Mouse (Mus musculus) brain, embryonic 14.5 days (tissue): ENCODE results near the gene Gstm4. TPM values are rescaled to one million over a fixed set of nuclear protein-coding genes. Genes with fewer than 3 reads are reported as not detected.
A peak's percentile ranks its signal among the peaks of the same experiment; 100 is the strongest.

Source experiments
- DNase-seq: peaks from one replicate; pipeline ENCODE4 v3.0.0-alpha.2; 2011; ENCODE audit warnings: low read depth
- CTCF ChIP-seq: fragments of 200-500 bp; IDR thresholded peaks from 2 replicates; pipeline ENCODE4 v1.5.1; 2012; ENCODE audit warnings: inconsistent platforms, mild to moderate bottlenecking, moderate library complexity, borderline replicate concordance; ENCODE audit not compliant: insufficient read depth, insufficient read length; ENCODE audit errors: extremely low read depth
- POLR2A ChIP-seq: fragments of 200-500 bp; IDR thresholded peaks from 2 replicates; pipeline ENCODE4 v1.6.1; 2012; ENCODE audit warnings: mild to moderate bottlenecking, inconsistent platforms, borderline replicate concordance; ENCODE audit not compliant: poor library complexity, insufficient read depth, insufficient read length, severe bottlenecking; ENCODE audit errors: extremely low read depth
- polyA plus RNA-seq: library from polyadenylated mRNA; depleted of rRNA; stranded (reverse); fragments of >200 nt; gene quantifications from 2 replicates; pipeline ENCODE4 v1.2.3, GENCODE M21; 2012

Gene Gstm4
- polyA plus RNA-seq, 1 experiment, result 13.2 TPM

- TF ChIP-seq POLR2A, result no peak
- no peak for TF ChIP-seq CTCF
Observed at GRCm38 (mm10) chr3:108085721-108086469, 41.2 kb upstream of the Gstm4 start.

DNA sequence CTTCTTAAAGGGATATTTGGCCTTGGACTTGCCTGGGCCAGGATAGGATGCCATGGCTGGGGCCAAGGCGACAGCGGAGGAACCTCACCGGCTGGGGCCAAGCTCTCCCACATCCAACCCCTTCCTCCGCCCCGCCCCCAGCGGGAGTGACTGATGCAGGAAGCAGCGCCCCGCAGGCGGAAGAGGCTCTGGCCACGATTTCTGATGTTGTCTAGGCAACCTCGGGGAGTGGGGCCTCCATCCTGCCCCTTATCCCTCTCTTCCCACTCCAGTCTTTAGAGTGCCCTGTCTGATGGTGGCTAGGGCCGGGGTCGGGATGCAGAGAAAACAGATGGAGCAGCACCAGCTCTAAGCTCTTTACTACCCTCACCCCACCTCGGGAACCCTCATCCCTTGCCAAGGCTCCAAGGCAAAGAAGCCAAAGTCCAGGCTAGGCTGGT is 40.6 kb upstream of the Gstm4 start:
- no peak; the same call in 1 of the 2 replicates for TF ChIP-seq CTCF
- peak; percentile 37; the same call in 1 of the 2 replicates for TF ChIP-seq POLR2A

More at GRCm38 (mm10) chr3:108085721-108086469, 41.2 kb upstream of the Gstm4 start:
- DNase-seq, result peak; percentile 71

GRCm38 (mm10) chr3:108084767-108085270 is 40.1 kb upstream of the Gstm4 start:
- TF ChIP-seq CTCF (no peak), POLR2A (no peak)
- DNase-seq, result peak; percentile 28

More for the DNA sequence above, 40.6 kb upstream of the Gstm4 start:
- DNase-seq, result peak; percentile 94

DNA sequence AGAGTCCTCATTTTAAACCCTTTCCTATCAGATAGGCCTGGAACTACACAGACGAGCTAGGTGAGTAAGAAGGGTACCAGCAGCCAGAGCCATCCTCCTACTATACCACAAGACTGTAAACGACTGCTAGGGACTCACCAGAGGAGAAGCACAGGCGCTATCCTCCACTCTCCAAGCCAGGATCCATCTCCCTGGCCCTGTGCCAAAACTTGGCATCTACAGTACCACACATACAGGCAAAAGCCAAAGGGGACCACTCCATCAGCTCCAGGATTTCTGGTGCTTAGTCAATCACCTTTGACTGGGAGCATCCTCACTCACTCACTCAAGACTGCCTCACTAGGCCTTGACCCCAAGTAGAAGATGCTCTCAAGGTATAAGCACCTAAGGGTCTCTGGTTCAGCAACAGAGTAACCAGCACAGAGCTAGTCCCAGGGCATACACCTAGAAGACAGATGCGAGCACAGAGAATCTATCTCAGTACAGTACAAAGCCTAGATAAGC is 39.3 kb upstream of the Gstm4 start:
- DNase-seq, result no peak
- no peak for TF ChIP-seq CTCF
- TF ChIP-seq POLR2A, result no peak

GRCm38 (mm10) chr3:108083161-108083560 is 38.5 kb upstream of the Gstm4 start:
- no peak for DNase-seq
- TF ChIP-seq CTCF (no peak), POLR2A (no peak)

DNA sequence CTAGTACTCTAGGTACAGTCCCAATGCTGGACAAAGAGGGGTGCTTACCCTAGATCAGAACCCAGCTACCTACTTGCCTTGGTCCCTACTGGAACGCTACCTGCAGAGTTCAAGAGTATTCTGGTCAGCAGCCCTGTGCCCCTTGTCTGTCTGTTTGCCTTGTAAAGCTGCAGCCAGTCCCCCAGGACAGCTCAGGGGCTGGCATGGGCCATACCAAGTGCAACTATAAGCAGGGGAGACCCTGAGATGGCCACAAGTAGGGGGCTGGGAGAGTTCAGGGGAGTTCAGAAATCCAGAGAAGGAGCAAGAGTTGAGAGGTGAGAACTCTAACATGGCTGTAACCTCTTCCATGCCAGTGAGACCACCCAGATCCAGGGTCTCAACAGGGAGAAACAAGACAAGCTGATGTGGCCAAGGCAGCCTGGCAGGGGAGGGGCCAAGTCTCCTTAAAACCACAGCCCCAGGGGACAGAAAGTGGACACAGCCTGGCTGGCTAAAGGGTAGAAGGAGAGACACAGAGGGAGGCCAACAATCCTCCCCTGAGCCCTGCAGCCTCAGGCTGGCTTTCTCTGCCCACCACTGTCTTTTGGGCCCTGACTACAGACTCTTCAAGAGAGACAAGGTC is 37.7 kb upstream of the Gstm4 start:
- peak; percentile 50 for DNase-seq
- no peak for TF ChIP-seq CTCF
- TF ChIP-seq POLR2A, result no peak

DNA sequence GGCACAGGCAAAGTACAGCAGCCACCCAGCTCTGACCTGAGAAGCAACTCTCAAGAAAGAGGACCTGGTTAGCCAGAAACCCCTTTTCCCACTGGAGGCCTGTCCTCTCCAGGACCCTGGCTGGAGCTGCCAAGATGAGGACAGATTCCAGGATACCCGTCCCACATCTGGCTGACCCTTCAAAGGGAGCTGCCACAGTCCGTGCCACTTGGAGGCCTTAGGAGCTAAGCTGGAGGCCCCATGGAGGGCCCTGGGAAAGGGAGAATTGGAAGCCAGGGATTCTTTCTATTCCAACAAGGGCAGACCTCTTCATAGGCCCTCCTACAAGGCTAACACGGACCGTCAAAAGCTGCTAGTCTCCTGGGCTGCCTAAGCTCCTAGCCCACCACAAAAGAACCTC is 37.0 kb upstream of the Gstm4 start:
- DNase-seq, result no peak
- TF ChIP-seq CTCF (no peak), POLR2A (no peak)

DNA sequence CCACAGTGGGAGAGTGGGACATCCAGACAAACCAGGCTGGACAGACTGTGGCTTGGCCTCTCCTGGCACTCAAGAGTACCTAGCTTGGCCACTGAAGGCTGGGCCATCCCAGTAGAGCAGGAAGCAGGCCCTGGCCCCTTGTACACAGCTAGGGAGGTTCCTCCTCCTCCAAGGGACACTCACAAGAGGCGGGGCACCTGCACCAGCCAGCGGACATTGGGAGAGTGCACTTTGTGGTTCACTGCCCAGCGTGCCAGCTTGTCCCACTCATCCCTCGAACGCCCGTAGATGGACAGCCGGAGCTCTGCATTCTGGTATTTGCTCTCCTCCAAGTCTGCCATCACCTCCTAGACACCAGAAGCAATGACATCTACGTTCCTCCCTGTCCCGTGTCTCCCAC is 32.1 kb upstream of the Gstm4 start:
- no peak for TF ChIP-seq POLR2A
- no peak for TF ChIP-seq CTCF
- no peak for DNase-seq

DNA sequence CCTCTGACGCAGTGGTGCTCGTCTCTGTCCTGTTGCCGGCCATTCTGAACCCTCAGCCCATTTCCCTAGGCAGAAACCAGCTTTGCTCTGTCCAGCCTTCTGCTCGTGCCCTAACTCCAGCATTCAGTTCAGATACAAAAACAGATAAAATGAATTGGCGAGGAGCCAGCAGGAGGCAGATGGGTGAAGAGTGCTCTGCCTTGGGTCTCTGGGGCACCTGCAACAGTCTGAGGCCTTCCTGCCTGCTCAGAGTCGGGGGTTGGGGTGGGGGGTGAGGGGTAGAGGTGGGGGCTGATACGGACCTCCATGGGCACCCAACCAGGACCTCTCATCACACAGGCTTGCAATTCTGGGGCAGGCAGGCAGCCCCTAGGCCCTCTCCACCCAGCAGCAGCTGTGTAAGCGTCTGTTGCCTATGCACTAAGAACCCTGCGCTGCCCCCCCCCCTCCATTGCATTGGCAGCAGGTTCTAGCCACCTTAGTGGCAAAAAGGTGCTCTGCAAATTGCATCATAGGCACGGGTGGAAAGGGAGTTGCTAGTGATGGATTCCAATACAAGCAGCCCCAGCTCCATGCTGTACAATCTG is 28.4 kb upstream of the Gstm4 start:
- TF ChIP-seq POLR2A (no peak), CTCF (no peak)
- peak; percentile 46 for DNase-seq

GRCm38 (mm10) chr3:108070295-108071293 is 25.9 kb upstream of the Gstm4 start:
- TF ChIP-seq CTCF, result peak; percentile 85
- TF ChIP-seq POLR2A, result no peak

More at GRCm38 (mm10) chr3:108070295-108071293, 25.9 kb upstream of the Gstm4 start:
- DNase-seq, result peak; percentile 42
